Mouse (Mus musculus) midbrain, postnatal 0 days (tissue): ENCODE results near the gene Arhgef17. TPM values are rescaled to one million over a fixed set of nuclear protein-coding genes. Genes with fewer than 3 reads are reported as not detected.
A peak's percentile ranks its signal among the peaks of the same experiment; 100 is the strongest.

ENCODE experiments used
- ATAC-seq: fragments of 200-750 bp; cut with Nextera tagmentation; 2 replicates; pipeline ENCODE4 v1.8.0; 2017; ENCODE audit warnings: moderate number of reproducible peaks, mild to moderate bottlenecking, moderate TSS enrichment, moderate library complexity; ENCODE audit not compliant: low FRiP score
- DNase-seq: peaks from one replicate; pipeline ENCODE4 v3.0.0-alpha.2; 2015; ENCODE audit warnings: low spot score
- H3K27ac ChIP-seq: fragments of 300-500 bp; sonication (generic); 2 replicates; pipeline ENCODE4 v1.5.1; 2014; ENCODE audit warnings: low read depth, mild to moderate bottlenecking, low read length, mixed read lengths
- H3K27me3 ChIP-seq: fragments of 300-500 bp; sonication (generic); 2 replicates; pipeline ENCODE4 v1.6.1; 2014; ENCODE audit warnings: low read length, control low read depth, mixed read lengths; ENCODE audit not compliant: insufficient read depth
- H3K36me3 ChIP-seq: fragments of 300-500 bp; sonication (generic); 2 replicates; pipeline ENCODE4 v1.6.1; 2014; ENCODE audit warnings: low read length, control low read depth, mixed read lengths; ENCODE audit not compliant: insufficient read depth
- H3K4me1 ChIP-seq: fragments of 300-500 bp; sonication (generic); 2 replicates; pipeline ENCODE4 v1.6.1; 2014; ENCODE audit warnings: mild to moderate bottlenecking, control low read depth, antibody characterized with exemption, low read length, mixed read lengths; ENCODE audit not compliant: insufficient read depth
- H3K4me2 ChIP-seq: fragments of 300-500 bp; sonication (generic); 2 replicates; pipeline ENCODE4 v1.6.1; 2014; ENCODE audit warnings: low read depth, mild to moderate bottlenecking, low read length, mixed read lengths; ENCODE audit not compliant: poor library complexity, severe bottlenecking
- H3K4me3 ChIP-seq: fragments of 300-500 bp; sonication (generic); 2 replicates; pipeline ENCODE4 v1.5.1; 2014; ENCODE audit warnings: low read depth, mild to moderate bottlenecking, low read length, moderate library complexity
- H3K9ac ChIP-seq: fragments of 300-500 bp; sonication (generic); replicated peaks from 2 replicates; pipeline ENCODE4 v1.6.1; 2014; ENCODE audit warnings: mild to moderate bottlenecking, low read length, moderate library complexity, mixed read lengths; ENCODE audit not compliant: poor library complexity, severe bottlenecking
- H3K9me3 ChIP-seq: fragments of 300-500 bp; sonication (generic); 2 replicates; pipeline ENCODE4 v1.6.1; 2016; ENCODE audit warnings: low read length, control low read depth
- CTCF ChIP-seq: IDR thresholded peaks from 2 replicates; pipeline ENCODE4 v1.5.1; 2016; ENCODE audit warnings: antibody characterized with exemption, mild to moderate bottlenecking
- WGBS: fragments of 180-500 bp; shearing (Covaris S2); extraction: QIAGEN DNeasy Blood & Tissue Kit; methylation state at CpG from one replicate; pipeline ENCODE4 v1.1.7; 2014; 5-methylcytosine and 5-hydroxymethylcytosine counted together
- polyA plus RNA-seq: library from polyadenylated mRNA; unstranded; fragments of >200 nt; fragmentation: Nextera tagmentation; extraction: Ambion mirVana; gene quantifications from 2 replicates; pipeline ENCODE4 v1.2.1, GENCODE M21; 2015
- total RNA-seq: library from RNA; depleted of rRNA; stranded (reverse); fragments of >200 nt; gene quantifications from 2 replicates; pipeline ENCODE4 v1.2.3, GENCODE M21; 2014

The Arhgef17 gene
- total and polyA plus RNA-seq, 2 experiments from 2014 or later: 16.3 to 89.1 TPM

DNA sequence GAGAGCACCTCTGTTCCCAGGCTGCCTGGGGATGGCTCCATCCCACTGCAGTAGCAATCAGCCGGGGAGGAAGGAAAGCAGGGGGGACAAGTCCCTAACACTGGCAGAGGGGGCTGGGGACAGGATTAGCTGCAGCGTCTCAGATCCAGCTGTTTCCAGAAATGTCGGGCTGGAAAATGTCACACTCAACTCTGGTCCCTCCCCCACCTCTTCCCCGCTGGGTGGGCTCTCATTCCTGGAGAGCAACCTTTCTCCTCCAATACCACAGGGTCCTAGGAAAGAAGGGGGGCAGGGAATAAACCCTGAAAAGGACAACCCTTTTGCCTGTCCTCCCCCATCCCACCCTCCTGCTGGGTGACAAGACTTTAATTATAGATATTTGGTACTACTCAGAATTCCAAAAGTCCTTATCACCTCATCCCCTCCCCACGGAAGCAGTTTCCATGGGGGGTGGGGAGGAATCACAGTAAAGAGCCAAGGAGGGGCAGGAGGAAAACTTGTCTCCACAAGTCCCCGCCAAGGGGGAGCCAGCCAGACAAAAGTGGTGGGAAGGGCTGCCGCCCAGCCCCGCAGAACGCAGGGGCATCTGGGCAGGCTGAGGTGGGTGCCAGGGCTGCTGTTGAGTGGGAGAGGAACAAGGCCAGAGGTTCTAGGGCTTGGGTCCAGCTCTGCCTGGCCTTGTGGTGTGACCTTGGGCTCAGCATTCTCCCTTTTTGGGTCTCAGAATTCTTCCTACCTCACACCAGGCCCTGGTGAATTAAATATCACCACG lies 7.0 kb downstream of the Arhgef17 start:
- 41% methylated on average over 9 of the region's 10 CpGs for WGBS
- H3K4me1 ChIP-seq: 0 out of 2 replicates have a peak, but pooled peaks cover 5% of the 10 kb centered on the region
- H3K4me3 ChIP-seq: no peak overlapping the region
- no peak for TF ChIP-seq CTCF
- ATAC-seq (no peak), DNase-seq (no peak)
- no peak overlapping the region for H3K27ac ChIP-seq
- H3K27me3 ChIP-seq: peaks cover 4% of the 10 kb centered on the region
- no peak overlapping the region for H3K4me2 ChIP-seq
- no peaks in the 10 kb centered on the region for H3K9me3 ChIP-seq
- no peak overlapping the region for H3K9ac ChIP-seq
- H3K36me3 ChIP-seq: no peaks in the 10 kb centered on the region

DNA sequence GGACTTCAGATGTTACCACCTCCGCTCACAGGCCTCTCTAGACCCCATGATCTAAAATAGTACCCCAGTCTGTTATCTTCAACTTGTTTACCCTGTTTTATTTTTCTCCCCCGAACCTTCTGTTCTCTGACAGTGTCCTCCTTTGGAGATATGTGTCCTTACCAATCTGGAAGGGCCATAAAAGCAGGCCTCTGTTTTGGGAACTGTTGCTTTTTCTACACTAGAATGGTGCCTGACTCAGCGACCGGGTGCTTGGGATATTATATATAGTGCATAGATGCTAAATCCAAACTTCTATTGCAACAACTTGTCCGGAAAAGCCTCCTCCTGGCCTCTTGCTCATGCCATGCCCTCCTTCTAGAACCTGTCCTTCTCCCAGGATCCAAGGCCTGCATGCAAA lies 7.7 kb downstream of the Arhgef17 start:
- WGBS: 94% methylated on average over 5 of the region's 5 CpGs
- H3K4me2 ChIP-seq: no peak overlapping the region

DNA sequence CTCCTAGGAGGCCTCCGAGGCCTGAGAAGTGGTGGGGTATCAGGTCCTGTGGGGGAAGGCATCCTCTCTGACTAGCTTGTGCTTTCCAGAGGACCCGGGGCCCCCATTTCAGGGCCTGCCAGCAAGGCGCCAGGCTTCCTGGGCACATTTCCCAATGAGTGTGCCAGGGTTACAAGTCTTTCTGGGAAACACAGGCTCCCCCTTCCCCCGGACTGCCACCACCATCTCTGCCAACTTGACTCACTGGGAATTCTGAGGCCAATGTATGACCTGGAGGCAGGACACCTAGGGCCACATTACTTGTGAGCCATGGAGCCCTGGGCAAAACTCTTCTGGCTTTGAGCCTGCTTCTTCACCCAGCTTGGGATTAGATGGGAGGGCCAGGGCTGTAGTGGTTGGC lies 9.0 kb downstream of the Arhgef17 start:
- ATAC-seq: no peak
- 76% methylated on average over 4 of the region's 4 CpGs for WGBS

More for the DNA sequence above, 7.7 kb downstream of the Arhgef17 start:
- Histone ChIP-seq H3K9ac (no peak overlapping the region), H3K4me3 (no peak overlapping the region), H3K36me3 (no peaks in the 10 kb centered on the region), H3K27me3 (no peaks in the 10 kb centered on the region; the same call in 1 of the 2 replicates), H3K27ac (no peak overlapping the region), H3K9me3 (no peaks in the 10 kb centered on the region), H3K4me1 (0 out of 2 replicates have a peak, but pooled peaks cover 5% of the 10 kb centered on the region)
- no peak for TF ChIP-seq CTCF
- DNase-seq (no peak), ATAC-seq (no peak)

DNA sequence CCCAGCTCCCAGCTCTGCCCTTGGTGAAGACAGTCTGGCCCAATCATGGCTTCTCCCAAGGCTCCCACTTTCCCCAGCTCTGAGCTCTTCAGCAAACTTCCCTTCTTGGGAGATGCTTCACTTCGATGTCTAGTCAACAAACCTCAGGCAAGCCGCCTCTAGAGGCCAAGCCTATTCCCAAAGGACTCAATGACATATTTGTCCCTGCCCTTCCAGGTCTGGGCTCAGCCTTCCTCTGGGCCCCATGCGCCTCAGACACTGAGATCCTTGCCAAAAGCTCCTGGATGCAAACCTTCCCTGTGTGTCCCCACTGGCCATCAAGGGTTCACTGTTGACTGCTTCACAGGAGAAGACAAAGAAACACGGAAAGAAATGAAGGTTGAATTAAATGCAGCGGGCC lies 10.6 kb downstream of the Arhgef17 start:
- Histone ChIP-seq H3K27ac (no peak overlapping the region), H3K36me3 (no peaks in the 10 kb centered on the region), H3K27me3 (no peaks in the 10 kb centered on the region), H3K4me2 (no peak overlapping the region), H3K9me3 (no peaks in the 10 kb centered on the region), H3K9ac (no peak overlapping the region), H3K4me3 (no peak overlapping the region), H3K4me1 (0 out of 2 replicates have a peak, but pooled peaks cover 3% of the 10 kb centered on the region)
- ATAC-seq (no peak), DNase-seq (no peak)
- no peak for TF ChIP-seq CTCF
- WGBS: 90% methylated on average over 5 of the region's 5 CpGs

More for the DNA sequence above, 9.0 kb downstream of the Arhgef17 start:
- H3K27me3 ChIP-seq: no peaks in the 10 kb centered on the region; the same call in 1 of the 2 replicates
- H3K27ac ChIP-seq: no peak overlapping the region
- no peaks in the 10 kb centered on the region for H3K9me3 ChIP-seq
- no peak overlapping the region for H3K9ac ChIP-seq
- no peak overlapping the region for H3K4me3 ChIP-seq
- no peak overlapping the region for H3K4me2 ChIP-seq
- H3K36me3 ChIP-seq: no peaks in the 10 kb centered on the region
- no peak for TF ChIP-seq CTCF
- H3K4me1 ChIP-seq: 0 out of 2 replicates have a peak, but pooled peaks cover 5% of the 10 kb centered on the region
- DNase-seq: peak; percentile 75

DNA sequence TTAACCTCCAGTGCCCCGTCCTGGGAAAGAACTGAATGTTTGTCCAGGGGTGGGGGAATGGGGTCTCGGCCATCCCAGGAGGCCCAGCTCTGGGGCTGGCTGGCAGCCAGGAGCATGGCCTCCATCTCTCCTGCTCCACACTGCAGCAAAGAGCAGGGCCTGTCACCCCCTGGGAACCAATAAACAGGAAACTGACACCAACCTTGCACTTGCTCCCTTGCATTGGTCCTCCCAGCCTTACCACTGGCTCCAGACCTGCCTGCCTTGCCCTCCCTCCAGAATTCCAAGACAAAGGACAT lies 12.1 kb downstream of the Arhgef17 start:
- Histone ChIP-seq H3K27ac (no peak overlapping the region), H3K4me2 (no peak overlapping the region), H3K36me3 (no peaks in the 10 kb centered on the region), H3K4me3 (no peak overlapping the region), H3K9me3 (no peaks in the 10 kb centered on the region), H3K4me1 (no peaks in the 10 kb centered on the region), H3K27me3 (no peaks in the 10 kb centered on the region), H3K9ac (no peak overlapping the region)
- 35% methylated on average over 2 of the region's 2 CpGs for WGBS
- DNase-seq: no peak
- no peak for ATAC-seq
- no peak for TF ChIP-seq CTCF

DNA sequence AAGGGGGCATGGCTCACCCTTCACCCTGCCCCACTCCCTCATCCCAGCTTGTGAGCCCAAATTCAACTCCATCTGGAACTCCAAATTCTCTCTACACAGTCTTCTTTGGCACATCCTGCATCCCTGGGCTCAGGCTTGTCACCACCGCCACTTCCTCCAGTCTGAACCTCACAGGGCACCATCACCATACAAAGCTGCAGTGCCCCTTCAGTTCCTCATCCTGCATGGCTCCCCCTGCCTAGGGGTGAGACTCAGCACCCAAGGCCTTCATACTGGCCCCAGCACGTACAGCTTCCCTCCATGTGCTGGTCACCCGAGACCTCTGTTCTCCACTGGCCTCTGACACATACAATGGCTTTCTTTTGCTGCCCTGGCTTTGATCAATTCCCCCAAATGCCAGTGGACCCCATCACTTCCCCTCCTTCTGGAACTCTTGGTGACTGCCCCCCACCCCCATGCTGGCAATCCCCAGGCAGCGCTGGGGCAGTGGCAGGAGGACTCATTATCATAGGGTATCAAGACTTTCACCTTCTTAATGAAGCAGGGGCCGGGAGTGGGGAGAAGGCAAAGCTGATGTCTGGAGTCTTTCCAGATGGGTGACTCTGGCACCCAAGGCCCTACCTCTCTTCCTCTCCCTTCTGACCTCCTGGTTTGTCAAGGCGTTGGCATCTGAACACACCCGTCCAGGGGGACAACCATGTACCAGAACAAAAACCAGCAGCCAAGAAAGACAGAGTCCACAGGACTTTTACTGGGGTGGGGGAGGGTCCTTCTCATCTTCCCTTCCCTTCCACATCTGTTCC lies 12.7 kb downstream of the Arhgef17 start:
- no peaks in the 10 kb centered on the region for H3K27me3 ChIP-seq
- TF ChIP-seq CTCF: no peak
- no peaks in the 10 kb centered on the region for H3K4me1 ChIP-seq
- DNase-seq: no peak
- no peak for ATAC-seq
- H3K36me3 ChIP-seq: no peaks in the 10 kb centered on the region
- H3K9ac ChIP-seq: no peak overlapping the region
- 57% methylated on average over 7 of the region's 7 CpGs for WGBS
- H3K9me3 ChIP-seq: no peaks in the 10 kb centered on the region
- no peak overlapping the region for H3K4me2 ChIP-seq
- no peak overlapping the region for H3K27ac ChIP-seq
- H3K4me3 ChIP-seq: no peak overlapping the region
